Mouse (Mus musculus) adrenal gland, postnatal 0 days (tissue): ENCODE results near the gene Smco3. TPM values are rescaled to one million over a fixed set of nuclear protein-coding genes. Genes with fewer than 3 reads are reported as not detected.

Source experiments
- microRNA-seq: library from miRNA; unstranded; fragments of <30 nt; microRNA quantifications from one replicate; pipeline ENCODE4, GENCODE M21; 2016; ENCODE audit warnings: borderline replicate concordance; ENCODE audit not compliant: insufficient number of aligned reads
- polyA plus RNA-seq: library from polyadenylated mRNA; unstranded; fragments of >200 nt; fragmentation: Nextera tagmentation; extraction: Ambion mirVana; gene quantifications from 2 replicates; pipeline ENCODE4 v1.2.1, GENCODE M21; 2015

The Smco3 gene
- polyA plus RNA-seq: 1.6 and 5.3 TPM in 2 replicates

DNA sequence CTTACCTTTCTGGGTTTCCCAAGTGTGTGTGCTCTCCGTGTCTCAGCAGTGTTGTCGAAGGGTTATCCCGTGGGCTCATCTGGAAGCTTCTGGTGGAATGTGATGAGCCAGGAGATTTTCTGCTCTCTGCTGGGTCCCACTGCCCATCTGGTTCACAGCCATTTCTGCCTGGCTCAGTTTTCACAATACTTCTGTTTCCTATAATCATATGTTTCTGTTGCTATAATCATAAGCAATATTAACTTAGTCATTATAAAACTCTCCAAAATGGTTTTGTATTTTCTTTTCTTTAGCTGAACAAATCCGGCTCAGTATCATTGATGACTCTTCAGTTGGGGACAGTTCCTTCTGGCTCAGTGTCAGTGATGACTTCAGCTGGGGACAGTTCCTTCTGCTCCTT, at the start of gene Smco3:
Gene Smco3, minus strand, starts transcription at position 101 of the 400 bp plus-strand sequence.

DNA sequence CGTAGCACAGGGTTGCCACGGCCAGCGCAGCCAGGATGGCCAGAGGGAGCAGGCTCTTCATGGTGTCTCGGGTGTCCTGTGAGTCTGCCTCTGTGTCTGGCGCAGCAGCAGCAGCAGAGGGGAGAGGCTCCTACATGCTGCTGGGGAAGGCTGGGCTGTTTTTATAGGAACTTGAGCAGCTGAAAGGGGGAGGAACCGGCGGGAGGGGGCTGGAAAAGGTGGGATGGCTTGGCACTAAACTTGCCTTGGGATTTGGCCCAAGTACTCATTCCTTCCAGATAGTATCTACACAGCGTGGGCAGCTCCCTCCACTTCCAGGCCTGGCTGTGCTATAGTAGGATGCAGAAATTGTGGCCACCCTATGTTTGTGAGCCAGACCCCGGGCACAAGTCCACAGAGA, 40.4 kb upstream of the Smco3 start, which contains the start of gene Mgp:
Gene Mgp, minus strand, starts transcription at position 154 of the 400 bp plus-strand sequence.

DNA sequence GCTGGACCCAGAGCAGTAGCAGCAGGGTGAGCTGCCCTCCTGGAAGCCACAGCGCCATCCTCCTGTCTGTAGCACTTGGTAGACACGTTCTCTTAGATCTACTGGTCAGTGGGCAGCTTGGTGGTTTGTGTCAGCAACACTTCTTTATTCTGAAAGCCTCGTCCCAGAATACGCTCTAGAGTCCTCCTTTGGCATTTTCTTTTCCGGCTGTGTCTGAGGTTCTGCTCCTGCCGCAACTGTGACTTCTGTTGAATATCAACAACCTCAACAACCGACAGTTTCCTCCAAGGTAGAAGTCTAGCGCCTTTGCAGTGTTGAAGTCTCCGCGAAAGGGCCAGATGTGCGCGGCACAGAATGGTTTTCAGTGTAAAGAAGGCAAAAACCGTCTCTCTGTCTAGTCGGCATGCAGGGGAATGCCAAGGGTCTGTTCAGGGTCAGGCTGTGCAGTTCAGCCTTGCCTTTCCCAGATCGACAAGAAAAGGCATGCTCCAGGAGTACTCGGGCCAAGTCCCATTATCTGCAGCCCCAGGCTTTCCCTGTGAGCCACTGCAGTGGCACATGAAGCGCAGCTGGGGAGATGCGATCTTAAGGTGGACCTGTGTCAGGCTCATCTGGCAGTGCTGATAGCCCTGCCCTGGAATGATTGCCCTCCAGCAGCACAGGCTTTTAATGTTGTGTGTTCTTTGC, 22.1 kb upstream of the Smco3 start, which contains the start of gene Art4:
Gene Art4, minus strand, starts transcription at position 548 of the 687 bp plus-strand sequence.

GRCm38 (mm10) chr6:136827881-136828561, 7.2 kb downstream of the Smco3 start, which contains the start of gene Wbp11:
Wbp11 (minus strand) TSS chr6:136828233.

GRCm38 (mm10) chr6:136827516-136827880, 7.8 kb downstream of the Smco3 start, which contains the start of gene BC049715:
BC049715 (plus strand) TSS chr6:136827626.

DNA sequence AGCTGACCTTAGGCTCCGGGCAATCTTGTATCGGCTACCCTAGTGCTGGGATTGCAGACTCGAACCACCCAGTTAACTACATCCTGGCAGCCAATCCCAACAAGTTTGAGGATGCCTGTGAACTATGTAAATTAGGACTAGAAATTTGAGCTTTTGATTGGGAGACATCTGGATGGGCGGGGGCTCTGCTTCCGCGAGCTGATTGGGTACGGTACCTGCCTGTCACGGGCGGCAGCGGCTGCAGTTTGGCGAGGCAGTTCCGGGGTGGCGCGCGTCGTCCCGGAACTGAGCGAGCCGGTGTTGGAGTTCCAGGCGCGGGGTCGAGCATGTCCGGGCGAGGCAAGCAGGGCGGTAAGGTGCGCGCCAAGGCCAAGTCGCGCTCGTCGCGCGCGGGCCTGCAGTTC, 27.2 kb downstream of the Smco3 start, which contains the start of gene H2afj:
Gene H2afj, plus strand, starts transcription at position 231 of the 404 bp plus-strand sequence.

GRCm38 (mm10) chr6:136803739-136804633, 31.3 kb downstream of the Smco3 start, which contains the start of gene Hist4h4:
Hist4h4 (minus strand) TSS chr6:136804415.

DNA sequence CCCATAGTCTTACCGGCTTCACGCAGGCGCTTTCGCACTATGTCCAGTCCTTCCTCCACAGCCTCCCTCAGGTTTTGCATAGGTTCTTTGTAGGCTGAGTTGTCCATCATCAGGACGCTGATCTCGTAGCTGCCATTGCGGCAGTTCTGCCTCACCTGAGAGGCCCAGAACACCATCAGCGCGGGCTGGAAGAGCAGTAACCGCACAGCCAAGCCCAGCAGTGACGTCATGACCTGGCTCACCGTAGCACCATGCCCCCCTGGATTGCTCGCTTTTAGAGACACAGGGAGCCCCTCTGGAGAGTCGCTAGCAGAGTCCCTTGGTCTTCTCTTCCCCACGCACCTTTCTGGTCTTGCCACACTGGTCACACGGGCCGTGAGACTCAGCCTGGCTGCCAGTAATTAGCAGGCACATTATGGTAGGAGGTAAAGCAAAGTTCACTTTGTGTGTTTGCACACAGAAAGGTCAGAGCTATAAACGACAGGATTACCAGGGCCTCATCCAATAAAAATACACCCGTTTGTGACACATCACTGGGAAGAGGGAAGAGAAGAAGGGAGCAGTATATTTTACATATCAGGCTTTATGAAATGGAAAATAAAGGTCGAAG, 53.8 kb downstream of the Smco3 start, which contains the start of gene Gucy2c:
Gene Gucy2c, minus strand, starts transcription at position 389 of the 610 bp plus-strand sequence.

Small RNA genes within 50 kb of the gene (microRNA-seq; reads per million reads assigned to microRNA genes)
- gene Gm44364: not detected

Other genes starting within 250 kb of the Smco3 start
- 7.8 and 25.1 TPM in 2 replicates for gene Plbd1, start 173.5 kb downstream of the Smco3 start, polyA plus RNA-seq
- 0.06 and 0.08 TPM in 2 replicates for gene Gucy2c, start 53.7 kb downstream of the Smco3 start, polyA plus RNA-seq
- gene Hist4h4, start 31.0 kb downstream of the Smco3 start, polyA plus RNA-seq: 0.44 and 0.66 TPM in 2 replicates
- gene H2afj, start 27.2 kb downstream of the Smco3 start, polyA plus RNA-seq: 353 and 420 TPM in 2 replicates
- gene BC049715, start 7.8 kb downstream of the Smco3 start, polyA plus RNA-seq: 1.2 and 1.5 TPM in 2 replicates
- gene Wbp11, start 7.2 kb downstream of the Smco3 start, polyA plus RNA-seq: 46.0 and 59.2 TPM in 2 replicates
- gene Art4, start 22.3 kb upstream of the Smco3 start, polyA plus RNA-seq: 8.2 and 12.0 TPM in 2 replicates
- gene Mgp, start 40.4 kb upstream of the Smco3 start, polyA plus RNA-seq: 449 and 981 TPM in 2 replicates
- 0.18 and 0.61 TPM in 2 replicates for gene Erp27, start 86.7 kb upstream of the Smco3 start, polyA plus RNA-seq
- 1.3 and 1.7 TPM in 2 replicates for gene Pde6h, start 88.4 kb upstream of the Smco3 start, polyA plus RNA-seq
- 88.0 and 130 TPM in 2 replicates for gene Arhgdib, start 106.4 kb upstream of the Smco3 start, polyA plus RNA-seq